10 mouse cellular contexts compared by ENCODE assay signal in genomic region chr8:120549922-120550321, GRCm38 (mm10). TPM values are rescaled to one million over a fixed set of nuclear protein-coding genes. Genes with fewer than 3 reads are reported as not detected.
DNase-seq lines count a peak whose midpoint lies in the region; ATAC-seq and TF ChIP-seq lines count a peak whose summit lies in the region.
"Had no signal": no experiment of that assay in that cellular context is flagged by ENCODE, and none has a peak within 500 bp of the region (broad histone marks: within the 10 kb centered on the region; RNA-seq: fewer than 3 reads in every experiment).

No protein-coding gene starts in this region.

- peaks cover 31% of the 10 kb centered on the region for H3K4me1 ChIP-seq in lung, embryonic 14.5 days (ENCODE audit: insufficient read depth)
- peaks cover 63% of the 10 kb centered on the region for H3K4me1 ChIP-seq in intestine, embryonic 15.5 days (replicated peaks)

- WGBS in lung, embryonic 14.5 days = 30% methylated on average over 11 of the region's 11 CpGs
- 30% methylated on average over 11 of the region's 11 CpGs for WGBS in intestine, embryonic 15.5 days

- H3K4me2 ChIP-seq in lung, embryonic 14.5 days = peak overlapping the region; percentile 39; the same call in 1 of the 2 replicates
- H3K4me2 ChIP-seq in intestine, embryonic 15.5 days (replicated peaks) = peak overlapping the region; percentile 47

- no peak for TF ChIP-seq CTCF in lung, embryonic 14.5 days (IDR thresholded peaks at IDR 0.05; ENCODE audit: low read depth)

- peak; percentile 64 for DNase-seq in cerebellum, adult 9-11 months
- no peak for DNase-seq in cerebellum, postnatal 36 days
- DNase-seq in lung, embryonic 14.5 days = no peak
- no peak for DNase-seq in lung, postnatal 25 days (ENCODE audit: low spot score)
- peak; percentile 76 for DNase-seq in retina, embryonic 14.5 days (ENCODE audit: low spot score)
- DNase-seq in layer of hippocampus, adult 11-12 months (ENCODE audit: low spot score) = no peak
- no peak for DNase-seq in T-cell, adult 2 months (ENCODE audit: low spot score)
- DNase-seq: heart, postnatal 4 days; lung, adult 2 months had no signal

- H3K9ac ChIP-seq in lung, embryonic 14.5 days = peak overlapping the region; percentile 40; the same call in 1 of the 2 replicates
- peak overlapping the region; percentile 6; the same call in 1 of the 2 replicates for H3K9ac ChIP-seq in intestine, embryonic 15.5 days

- no peak overlapping the region for H3K4me3 ChIP-seq in lung, embryonic 14.5 days (ENCODE audit: low read depth, low read length)
- no peak overlapping the region for H3K4me3 ChIP-seq in intestine, embryonic 15.5 days (replicated peaks)

- H3K27me3 ChIP-seq in lung, embryonic 14.5 days (ENCODE audit: insufficient read depth, low read length) = no peaks in the 10 kb centered on the region
- no peaks in the 10 kb centered on the region for H3K27me3 ChIP-seq in intestine, embryonic 15.5 days (replicated peaks)

- H3K27ac ChIP-seq in lung, embryonic 14.5 days (ENCODE audit: low read depth) = peak overlapping the region; percentile 36; the same call in 1 of the 2 replicates
- peak overlapping the region; percentile 56; the same call in 1 of the 2 replicates for H3K27ac ChIP-seq in intestine, embryonic 15.5 days

- peak; percentile 25; the same call in 1 of the 2 replicates for ATAC-seq in lung, embryonic 14.5 days (ENCODE audit: insufficient read depth)
- 0 out of 2 replicates have a peak, but pooled peaks have one; percentile 15 for ATAC-seq in intestine, embryonic 15.5 days

- 0 out of 2 replicates have a peak, but pooled peaks cover 8% of the 10 kb centered on the region for H3K36me3 ChIP-seq in lung, embryonic 14.5 days (ENCODE audit: insufficient read depth)
- 0 out of 2 replicates have a peak, but pooled peaks cover 5% of the 10 kb centered on the region for H3K36me3 ChIP-seq in intestine, embryonic 15.5 days

- no peaks in the 10 kb centered on the region for H3K9me3 ChIP-seq in lung, embryonic 14.5 days (ENCODE audit: low read depth, low read length)
- no peaks in the 10 kb centered on the region for H3K9me3 ChIP-seq in intestine, embryonic 15.5 days

RNA-seq across cellular contexts. Expression of gene Gins2, which starts 39.2 kb away (rescaled TPM):
- 131 and 139 TPM in 2 replicates for polyA plus RNA-seq in lung, embryonic 14.5 days (2014; fragmentation: Nextera tagmentation; extraction: Ambion mirVana)
- polyA plus RNA-seq in intestine, embryonic 15.5 days (2015; fragmentation: Nextera tagmentation; extraction: Ambion mirVana) = 88.4 and 88.8 TPM in 2 replicates

Comparison
In these comparisons a context has a peak if more than half of its experiments do, and no peak if none do; other contexts are left out.
1. DNase-seq: peak in cerebellum, adult 9-11 months (single experiment) and retina, embryonic 14.5 days (single experiment); none in cerebellum, postnatal 36 days (0 of 2), lung, embryonic 14.5 days (single experiment), lung, postnatal 25 days (single experiment), layer of hippocampus, adult 11-12 months (single experiment) and T-cell, adult 2 months (single experiment).